Mouse (Mus musculus): ENCODE data around the gene Taf5l.
"Not testable (repeated sequence)": the region's sequence is repeated elsewhere in the genome, so short reads cannot be mapped to it uniquely, and the experiment has no call there.

Gene Taf5l

GRCm38 (mm10) chr8:124014299-124014698 is 6.9 kb downstream of the Taf5l start:
- DNase-seq (ENCODE audit: low spot score in 2 of 2) = not testable (repeated sequence)

GRCm38 (mm10) chr8:124011989-124012586 is 9.1 kb downstream of the Taf5l start:
- no peak for DNase-seq (ENCODE audit: low spot score in 2 of 2)

GRCm38 (mm10) chr8:124011580-124011979 is 9.6 kb downstream of the Taf5l start:
- no peak for DNase-seq (ENCODE audit: low spot score in 2 of 2)

- DNase-seq (ENCODE audit: low spot score in 2 of 2) = no peak
Observed at GRCm38 (mm10) chr8:124007829-124008228, 13.4 kb downstream of the Taf5l start.

- no peak for DNase-seq (ENCODE audit: low spot score in 2 of 2)
Observed at GRCm38 (mm10) chr8:124002546-124003108, 18.6 kb downstream of the Taf5l start.

GRCm38 (mm10) chr8:123999568-123999967 is 21.6 kb downstream of the Taf5l start:
- DNase-seq (ENCODE audit: low spot score in 2 of 2) = no peak

GRCm38 (mm10) chr8:123993997-123994396 is 27.2 kb downstream of the Taf5l start:
- peak in 1 of 2 experiments; percentile 48 for DNase-seq (ENCODE audit: low spot score in 2 of 2)

- DNase-seq (ENCODE audit: low spot score in 2 of 2) = no peak
Observed at GRCm38 (mm10) chr8:123993597-123993996, 27.6 kb downstream of the Taf5l start.

GRCm38 (mm10) chr8:123992587-123992986 is 28.6 kb downstream of the Taf5l start:
- DNase-seq (ENCODE audit: low spot score in 2 of 2) = no peak

- no peak for DNase-seq (ENCODE audit: low spot score in 2 of 2)
Observed at GRCm38 (mm10) chr8:123990277-123991049, 30.7 kb downstream of the Taf5l start.

- DNase-seq (ENCODE audit: low spot score in 2 of 2) = no peak
Observed at GRCm38 (mm10) chr8:123989128-123989527, 32.1 kb downstream of the Taf5l start.

- DNase-seq (ENCODE audit: low spot score in 2 of 2) = peak in 1 of 2 experiments; percentile 35
Observed at GRCm38 (mm10) chr8:123988605-123989038, 32.6 kb downstream of the Taf5l start.

GRCm38 (mm10) chr8:123982826-123983400 is 38.3 kb downstream of the Taf5l start, which contains the start of gene Abcb10:
Abcb10 (minus strand) TSS chr8:123983122.
- peak; percentile 77 to 89 for DNase-seq (ENCODE audit: low spot score in 2 of 2)

GRCm38 (mm10) chr8:123982291-123982793 is 38.9 kb downstream of the Taf5l start:
- peak in 1 of 2 experiments; percentile 69 for DNase-seq (ENCODE audit: low spot score in 2 of 2)

GRCm38 (mm10) chr8:123981674-123982073 is 39.5 kb downstream of the Taf5l start:
- no peak for DNase-seq (ENCODE audit: low spot score in 2 of 2)

GRCm38 (mm10) chr8:123980239-123980638 is 41.0 kb downstream of the Taf5l start:
- DNase-seq (ENCODE audit: low spot score in 2 of 2) = no peak

GRCm38 (mm10) chr8:123978926-123979325 is 42.3 kb downstream of the Taf5l start:
- no peak for DNase-seq (ENCODE audit: low spot score in 2 of 2)

- DNase-seq (ENCODE audit: low spot score in 2 of 2) = no peak
Observed at GRCm38 (mm10) chr8:123978166-123978838, 42.9 kb downstream of the Taf5l start.

GRCm38 (mm10) chr8:123977499-123977898 is 43.7 kb downstream of the Taf5l start:
- DNase-seq (ENCODE audit: low spot score in 2 of 2) = no peak

GRCm38 (mm10) chr8:123973495-123973894 is 47.7 kb downstream of the Taf5l start:
- no peak for DNase-seq (ENCODE audit: low spot score in 2 of 2)

- DNase-seq (ENCODE audit: low spot score in 2 of 2) = no peak
Observed at GRCm38 (mm10) chr8:123966896-123967295, 54.3 kb downstream of the Taf5l start.

- DNase-seq (ENCODE audit: low spot score in 2 of 2) = no peak
Observed at GRCm38 (mm10) chr8:123961371-123961770, 59.8 kb downstream of the Taf5l start.

Data from urinary bladder, adult 18-20 months (tissue).